Mouse (Mus musculus) embryonic facial prominence, embryonic 14.5 days (tissue): ENCODE results near the gene Gm39566. TPM values are rescaled to one million over a fixed set of nuclear protein-coding genes. Genes with fewer than 3 reads are reported as not detected.

Experiments
- ATAC-seq: fragments of 200-750 bp; cut with Nextera tagmentation; 2 replicates; pipeline ENCODE4 v1.8.0; 2017; ENCODE audit warnings: low read depth, moderate number of reproducible peaks, moderate TSS enrichment
- DNase-seq: peaks from one replicate; pipeline ENCODE4 v3.0.0-alpha.2; 2015; ENCODE audit warnings: low spot score
- H3K27ac ChIP-seq: fragments of 300-500 bp; sonication (generic); replicated peaks from 2 replicates; pipeline ENCODE4 v1.5.1; 2014; ENCODE audit warnings: low read depth, mild to moderate bottlenecking, low read length, moderate library complexity
- H3K27me3 ChIP-seq: fragments of 300-500 bp; sonication (generic); replicated peaks from 2 replicates; pipeline ENCODE4 v1.6.1; 2014; ENCODE audit warnings: low read length; ENCODE audit not compliant: control insufficient read depth, insufficient read depth
- H3K36me3 ChIP-seq: fragments of 300-500 bp; sonication (generic); 2 replicates; pipeline ENCODE4 v1.6.1; 2014; ENCODE audit warnings: low read length, mixed read lengths; ENCODE audit not compliant: control insufficient read depth, insufficient read depth
- H3K4me1 ChIP-seq: fragments of 300-500 bp; sonication (generic); 2 replicates; pipeline ENCODE4 v1.6.1; 2014; ENCODE audit warnings: antibody characterized with exemption, low read length; ENCODE audit not compliant: control insufficient read depth, insufficient read depth
- H3K4me2 ChIP-seq: fragments of 300-500 bp; sonication (generic); 2 replicates; pipeline ENCODE4 v1.6.1; 2014; ENCODE audit warnings: low read depth, mild to moderate bottlenecking, low read length, moderate library complexity, mixed read lengths
- H3K4me3 ChIP-seq: fragments of 300-500 bp; sonication (generic); 2 replicates; pipeline ENCODE4 v1.5.1; 2014; ENCODE audit warnings: low read depth, mild to moderate bottlenecking, low read length
- H3K9ac ChIP-seq: fragments of 300-500 bp; sonication (generic); 2 replicates; pipeline ENCODE4 v1.6.1; 2014; ENCODE audit warnings: low read depth, mild to moderate bottlenecking, low read length, moderate library complexity, mixed read lengths
- H3K9me3 ChIP-seq: fragments of 300-500 bp; sonication (generic); 2 replicates; pipeline ENCODE4 v1.6.1; 2016; ENCODE audit warnings: low read length; ENCODE audit not compliant: control insufficient read depth
- WGBS: fragments of 180-500 bp; shearing (Covaris S2); extraction: QIAGEN DNeasy Blood & Tissue Kit; methylation state at CpG from one replicate; pipeline ENCODE4 v1.1.7; 2014; 5-methylcytosine and 5-hydroxymethylcytosine counted together
- polyA plus RNA-seq: library from polyadenylated mRNA; unstranded; fragments of >200 nt; fragmentation: Nextera tagmentation; extraction: Ambion mirVana; gene quantifications from 2 replicates; pipeline ENCODE4 v1.2.1, GENCODE M21; 2014

The Gm39566 gene
- polyA plus RNA-seq, 1 experiment from 2014 or later, result not detected

- Histone ChIP-seq H3K4me3 (peak overlapping the region; percentile 73), H3K4me2 (peak overlapping the region; percentile 95), H3K27me3 (no peaks in the 10 kb centered on the region), H3K36me3 (peaks cover 20% of the 10 kb centered on the region), H3K9me3 (no peaks in the 10 kb centered on the region), H3K4me1 (peaks cover 28% of the 10 kb centered on the region), H3K9ac (peak overlapping the region; percentile 81), H3K27ac (peak overlapping the region; percentile 92)
- ATAC-seq (no peak), DNase-seq (peak; percentile 61)
- WGBS, result 2% methylated on average over 37 of the region's 52 CpGs
These were observed 21.8 kb upstream of the Gm39566 start for GRCm38 (mm10) chr11:69836703-69837576.

GRCm38 (mm10) chr11:69835966-69836335 is 20.9 kb upstream of the Gm39566 start:
- Histone ChIP-seq H3K36me3 (peaks cover 28% of the 10 kb centered on the region), H3K9me3 (no peaks in the 10 kb centered on the region), H3K4me2 (peak overlapping the region; percentile 95), H3K27ac (peak overlapping the region; percentile 92; the same call in 1 of the 2 replicates), H3K4me3 (peak overlapping the region; percentile 73), H3K9ac (peak overlapping the region; percentile 81), H3K27me3 (no peaks in the 10 kb centered on the region), H3K4me1 (peaks cover 28% of the 10 kb centered on the region)
- ATAC-seq (no peak), DNase-seq (no peak)
- 6% methylated on average over 4 of the region's 4 CpGs for WGBS

- Histone ChIP-seq H3K9ac (peak overlapping the region; percentile 30; the same call in 1 of the 2 replicates), H3K4me1 (peaks cover 28% of the 10 kb centered on the region), H3K9me3 (no peaks in the 10 kb centered on the region), H3K4me3 (peak overlapping the region; percentile 73), H3K27ac (no peak overlapping the region), H3K27me3 (no peaks in the 10 kb centered on the region), H3K4me2 (peak overlapping the region; percentile 95), H3K36me3 (peaks cover 33% of the 10 kb centered on the region)
- 10% methylated on average over 9 of the region's 9 CpGs for WGBS
- no peak for ATAC-seq
- no peak for DNase-seq
These were observed 20.3 kb upstream of the Gm39566 start for GRCm38 (mm10) chr11:69835326-69835965.

- ATAC-seq (no peak), DNase-seq (no peak)
- Histone ChIP-seq H3K27ac (0 out of 2 replicates have a peak overlapping the region, but pooled peaks have one; percentile 36), H3K4me1 (peaks cover 25% of the 10 kb centered on the region), H3K9ac (peak overlapping the region; percentile 72), H3K4me2 (peak overlapping the region; percentile 95), H3K36me3 (peaks cover 42% of the 10 kb centered on the region), H3K27me3 (no peaks in the 10 kb centered on the region), H3K9me3 (no peaks in the 10 kb centered on the region), H3K4me3 (peak overlapping the region; percentile 73)
- WGBS, result 15% methylated on average over 14 of the region's 48 CpGs
These were observed 19.0 kb upstream of the Gm39566 start for GRCm38 (mm10) chr11:69834001-69834549.

- Histone ChIP-seq H3K9ac (peak overlapping the region; percentile 72), H3K27me3 (no peaks in the 10 kb centered on the region), H3K4me3 (peak overlapping the region; percentile 73), H3K4me1 (peaks cover 23% of the 10 kb centered on the region), H3K36me3 (peaks cover 43% of the 10 kb centered on the region), H3K9me3 (no peaks in the 10 kb centered on the region), H3K4me2 (peak overlapping the region; percentile 95), H3K27ac (0 out of 2 replicates have a peak overlapping the region, but pooled peaks have one; percentile 36)
- ATAC-seq, result no peak
- WGBS, result 50% methylated on average over 7 of the region's 8 CpGs
- DNase-seq, result no peak
These were observed 18.5 kb upstream of the Gm39566 start for GRCm38 (mm10) chr11:69833554-69833953.

GRCm38 (mm10) chr11:69828832-69829231 is 13.7 kb upstream of the Gm39566 start:
- WGBS, result 86% methylated on average over 5 of the region's 5 CpGs
- Histone ChIP-seq H3K4me2 (no peak overlapping the region), H3K4me1 (peaks cover 3% of the 10 kb centered on the region; the same call in 1 of the 2 replicates), H3K4me3 (no peak overlapping the region), H3K27me3 (no peaks in the 10 kb centered on the region), H3K9ac (no peak overlapping the region), H3K36me3 (peaks cover 86% of the 10 kb centered on the region), H3K9me3 (no peaks in the 10 kb centered on the region), H3K27ac (no peak overlapping the region)
- ATAC-seq (no peak), DNase-seq (no peak)

GRCm38 (mm10) chr11:69823456-69823855 is 8.4 kb upstream of the Gm39566 start:
- ATAC-seq, result no peak

GRCm38 (mm10) chr11:69822080-69822479 is 7.0 kb upstream of the Gm39566 start, which contains the start of gene Spem1:
Gene Spem1 (minus strand): TSS chr11:69822180.
- H3K9me3 ChIP-seq, result peaks cover 12% of the 10 kb centered on the region
- peaks cover 30% of the 10 kb centered on the region for H3K36me3 ChIP-seq
- no peaks in the 10 kb centered on the region for H3K27me3 ChIP-seq
- H3K9ac ChIP-seq, result no peak within 1 kb of the TSS
- H3K4me1 ChIP-seq, result no peaks in the 10 kb centered on the region
- H3K4me3 ChIP-seq, result no peak within 1 kb of the TSS
- WGBS, result 95% methylated on average over 2 of the region's 3 CpGs
- DNase-seq (no peak), ATAC-seq (no peak)
- no peak within 1 kb of the TSS for H3K27ac ChIP-seq
- no peak within 1 kb of the TSS for H3K4me2 ChIP-seq

More at GRCm38 (mm10) chr11:69823456-69823855, 8.4 kb upstream of the Gm39566 start:
- H3K4me1 ChIP-seq, result no peaks in the 10 kb centered on the region
- 79% methylated on average over 2 of the region's 2 CpGs for WGBS
- H3K27ac ChIP-seq, result no peak overlapping the region
- H3K4me3 ChIP-seq, result no peak overlapping the region
- peaks cover 44% of the 10 kb centered on the region for H3K36me3 ChIP-seq
- no peaks in the 10 kb centered on the region for H3K9me3 ChIP-seq
- H3K4me2 ChIP-seq, result no peak overlapping the region
- H3K27me3 ChIP-seq, result no peaks in the 10 kb centered on the region
- DNase-seq, result no peak
- H3K9ac ChIP-seq, result no peak overlapping the region
